Mouse (Mus musculus): Measurements from ENCODE around the gene Atxn3. TPM values are rescaled to one million over a fixed set of nuclear protein-coding genes. Genes with fewer than 3 reads are reported as not detected.
"Not testable (repeated sequence)": the region's sequence is repeated elsewhere in the genome, so short reads cannot be mapped to it uniquely, and the experiment has no call there.

The Atxn3 gene
- polyA plus RNA-seq, 1 experiment from 2014 or later: 12.8 TPM

- not testable (repeated sequence) for H3K4me2 ChIP-seq (replicated peaks); H3K9ac ChIP-seq (replicated peaks); H3K27me3 ChIP-seq; H3K9me3 ChIP-seq; H3K27ac ChIP-seq (replicated peaks); H3K4me3 ChIP-seq; ATAC-seq (replicated peaks); H3K36me3 ChIP-seq
- peaks cover 19% of the 10 kb centered on the region for H3K4me1 ChIP-seq
- over 99% methylated on average over 8 of the region's 8 CpGs for WGBS
These were observed 2.2 kb downstream of the Atxn3 start for GRCm38 (mm10) chr12:101955821-101956220.

DNA sequence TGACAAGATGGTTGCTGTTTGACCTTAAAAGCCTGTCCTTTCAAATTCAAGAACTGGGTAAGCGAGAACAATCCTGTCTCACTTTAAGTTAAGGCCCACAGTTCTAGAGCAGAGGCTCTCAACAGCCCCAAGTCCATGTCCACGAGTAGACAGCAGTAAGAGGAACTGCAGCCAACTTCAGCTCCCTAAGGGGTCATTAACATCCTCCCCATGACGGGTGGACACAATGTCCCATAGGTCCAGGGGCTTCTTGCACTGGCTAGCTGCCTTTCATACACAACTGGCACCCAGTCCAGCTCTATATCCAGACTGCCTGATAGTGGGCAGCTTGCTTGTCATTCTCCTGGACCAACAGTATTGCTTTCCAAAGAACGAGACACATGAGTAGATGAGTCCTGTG is 9.2 kb downstream of the Atxn3 start:
- 85% methylated on average over 4 of the region's 4 CpGs for WGBS
- Histone ChIP-seq H3K4me3 (no peak overlapping the region), H3K4me1 (no peaks in the 10 kb centered on the region), H3K27ac (replicated peaks) (no peak overlapping the region), H3K9ac (replicated peaks) (no peak overlapping the region), H3K27me3 (no peaks in the 10 kb centered on the region), H3K9me3 (no peaks in the 10 kb centered on the region), H3K36me3 (peaks cover 31% of the 10 kb centered on the region), H3K4me2 (replicated peaks) (no peak overlapping the region)
- no peak for ATAC-seq (replicated peaks)

- Histone ChIP-seq H3K9me3 (no peaks in the 10 kb centered on the region), H3K4me2 (replicated peaks) (no peak overlapping the region), H3K4me3 (no peak overlapping the region), H3K27me3 (no peaks in the 10 kb centered on the region), H3K4me1 (no peaks in the 10 kb centered on the region), H3K27ac (replicated peaks) (no peak overlapping the region), H3K36me3 (peaks cover 31% of the 10 kb centered on the region), H3K9ac (replicated peaks) (no peak overlapping the region)
- WGBS: 85% methylated on average over 8 of the region's 8 CpGs
- ATAC-seq (replicated peaks): no peak
These were observed 10.1 kb downstream of the Atxn3 start for GRCm38 (mm10) chr12:101947986-101948385.

DNA sequence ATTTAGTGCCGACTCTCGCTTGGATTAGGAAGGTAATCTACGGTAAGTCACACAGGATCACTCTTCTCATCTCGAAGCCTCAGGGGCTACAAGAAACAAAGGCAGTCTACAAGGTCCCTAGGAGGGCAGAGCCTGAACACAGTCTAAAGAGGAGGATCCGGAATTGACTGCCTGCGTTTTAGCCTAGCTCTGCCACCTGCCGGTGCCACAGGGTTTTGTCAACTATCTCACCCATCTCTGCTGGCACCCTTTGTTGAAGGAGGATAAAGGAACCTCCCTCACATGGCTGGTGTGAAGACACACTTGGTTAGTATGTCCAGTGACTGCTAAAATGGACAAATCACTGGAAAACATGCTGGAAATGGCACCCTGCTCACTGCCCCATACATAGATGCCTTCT is 20.5 kb downstream of the Atxn3 start:
- ATAC-seq (replicated peaks): no peak
- no peak overlapping the region for H3K27ac ChIP-seq (replicated peaks)
- no peak overlapping the region for H3K9ac ChIP-seq (replicated peaks)
- H3K27me3 ChIP-seq: no peaks in the 10 kb centered on the region
- peaks cover 67% of the 10 kb centered on the region for H3K36me3 ChIP-seq
- H3K4me1 ChIP-seq: no peaks in the 10 kb centered on the region
- 78% methylated on average over 7 of the region's 7 CpGs for WGBS
- no peak overlapping the region for H3K4me2 ChIP-seq (replicated peaks)
- H3K9me3 ChIP-seq: no peaks in the 10 kb centered on the region
- no peak overlapping the region for H3K4me3 ChIP-seq

GRCm38 (mm10) chr12:101935223-101935622 is 22.8 kb downstream of the Atxn3 start:
- WGBS: 98% methylated on average over 3 of the region's 3 CpGs
- Histone ChIP-seq H3K9ac (replicated peaks) (no peak overlapping the region), H3K4me2 (replicated peaks) (no peak overlapping the region), H3K4me3 (no peak overlapping the region), H3K4me1 (no peaks in the 10 kb centered on the region), H3K27ac (replicated peaks) (no peak overlapping the region), H3K36me3 (peaks cover 68% of the 10 kb centered on the region), H3K27me3 (no peaks in the 10 kb centered on the region), H3K9me3 (no peaks in the 10 kb centered on the region)
- ATAC-seq (replicated peaks): no peak

DNA sequence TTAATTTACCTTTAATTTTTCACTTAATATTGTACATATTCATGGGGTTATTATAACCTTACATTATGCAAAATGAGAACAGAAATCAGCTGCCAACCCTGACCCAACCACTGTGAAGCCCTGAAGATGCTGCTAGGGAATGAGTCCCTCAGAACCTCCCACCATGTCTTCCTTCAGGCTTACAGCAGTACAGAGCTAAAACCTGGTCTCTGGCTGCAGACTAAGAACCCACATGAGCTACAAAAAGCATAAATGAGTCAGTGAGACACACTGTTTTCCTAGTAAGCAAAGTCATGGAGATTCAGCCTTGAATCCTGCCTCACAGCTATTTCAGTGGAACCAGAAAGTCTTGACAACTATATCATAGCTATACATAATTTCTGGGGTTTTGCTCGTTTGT is 29.6 kb downstream of the Atxn3 start:
- no peak for ATAC-seq (replicated peaks)
- Histone ChIP-seq H3K4me2 (replicated peaks) (no peak overlapping the region), H3K4me3 (no peak overlapping the region), H3K27ac (replicated peaks) (no peak overlapping the region), H3K36me3 (peaks cover 83% of the 10 kb centered on the region), H3K4me1 (no peaks in the 10 kb centered on the region), H3K9ac (replicated peaks) (no peak overlapping the region), H3K9me3 (no peaks in the 10 kb centered on the region), H3K27me3 (no peaks in the 10 kb centered on the region)
- 94% methylated on average over 1 of the region's 1 CpGs for whole genome bisulfite sequencing

DNA sequence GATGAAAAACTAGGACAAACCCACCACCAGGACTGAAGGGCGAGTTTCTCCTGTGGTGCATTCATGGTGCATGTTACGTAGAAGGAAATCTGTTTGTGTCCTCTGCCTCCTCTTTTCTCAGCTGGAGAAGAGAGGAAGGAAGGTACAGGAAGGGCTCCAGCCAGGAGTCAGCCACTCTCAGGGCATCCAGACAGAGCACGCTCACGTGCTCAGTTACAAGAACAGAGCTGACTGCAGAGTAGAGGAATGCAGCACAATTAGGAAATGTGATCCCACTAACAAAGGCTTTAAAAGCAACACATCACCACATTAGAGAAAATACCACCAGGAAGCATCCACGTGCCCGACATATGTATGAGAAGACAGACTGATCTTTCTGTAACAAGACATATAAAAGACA is 35.7 kb downstream of the Atxn3 start:
- no peaks in the 10 kb centered on the region for H3K4me1 ChIP-seq
- no peak overlapping the region for H3K27ac ChIP-seq (replicated peaks)
- ATAC-seq (replicated peaks): no peak
- no peaks in the 10 kb centered on the region for H3K9me3 ChIP-seq
- H3K36me3 ChIP-seq: peaks cover 51% of the 10 kb centered on the region
- no peak overlapping the region for H3K9ac ChIP-seq (replicated peaks)
- no peak overlapping the region for H3K4me3 ChIP-seq
- no peak overlapping the region for H3K4me2 ChIP-seq (replicated peaks)
- no peaks in the 10 kb centered on the region for H3K27me3 ChIP-seq
- WGBS: 87% methylated on average over 6 of the region's 6 CpGs

DNA sequence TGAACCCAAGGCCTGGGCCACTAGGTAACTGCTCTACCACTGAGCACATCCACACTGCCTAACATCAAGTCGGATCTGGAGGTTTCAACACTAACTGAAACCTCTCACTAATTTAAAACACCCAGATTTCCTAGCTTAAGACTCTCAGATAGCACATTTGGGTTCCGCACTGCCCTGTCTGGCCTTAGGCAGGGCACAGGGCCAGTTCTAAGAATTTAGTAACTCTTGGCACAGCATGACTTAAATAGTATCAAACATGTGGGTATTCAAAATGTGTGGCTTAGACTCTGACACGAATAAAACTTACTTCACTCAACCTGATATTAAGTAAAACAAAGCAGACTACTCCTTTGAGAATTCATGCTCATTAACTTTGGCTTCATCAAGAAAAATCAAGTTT is 38.2 kb downstream of the Atxn3 start:
- Histone ChIP-seq H3K9me3 (no peaks in the 10 kb centered on the region), H3K27me3 (no peaks in the 10 kb centered on the region), H3K9ac (replicated peaks) (no peak overlapping the region), H3K4me1 (no peaks in the 10 kb centered on the region), H3K36me3 (peaks cover 29% of the 10 kb centered on the region), H3K4me3 (no peak overlapping the region), H3K27ac (replicated peaks) (no peak overlapping the region), H3K4me2 (replicated peaks) (no peak overlapping the region)
- 85% methylated on average over 3 of the region's 3 CpGs for WGBS
- no peak for ATAC-seq (replicated peaks)

GRCm38 (mm10) chr12:101917165-101917564 is 40.9 kb downstream of the Atxn3 start:
- Histone ChIP-seq H3K4me1 (peaks cover 7% of the 10 kb centered on the region), H3K27ac (replicated peaks) (no peak overlapping the region), H3K9me3 (no peaks in the 10 kb centered on the region), H3K27me3 (no peaks in the 10 kb centered on the region), H3K4me3 (no peak overlapping the region), H3K9ac (replicated peaks) (no peak overlapping the region), H3K4me2 (replicated peaks) (no peak overlapping the region), H3K36me3 (peaks cover 3% of the 10 kb centered on the region)
- no peak for ATAC-seq (replicated peaks)

GRCm38 (mm10) chr12:101912626-101913490 is 45.2 kb downstream of the Atxn3 start, which contains the start of gene Trip11:
TSS of gene Trip11 (minus strand) at chr12:101913267.
- Histone ChIP-seq H3K27me3 (no peaks in the 10 kb centered on the region), H3K9ac (replicated peaks) (peak within 1 kb of the TSS; percentile 83), H3K9me3 (no peaks in the 10 kb centered on the region), H3K4me2 (replicated peaks) (peak within 1 kb of the TSS; percentile 77), H3K27ac (replicated peaks) (peak within 1 kb of the TSS; percentile 77), H3K4me3 (peak within 1 kb of the TSS; percentile 68), H3K4me1 (peaks cover 23% of the 10 kb centered on the region), H3K36me3 (peaks cover 7% of the 10 kb centered on the region; the same call in 1 of the 2 replicates)
- peak; percentile 97 for ATAC-seq (replicated peaks)
- WGBS: under 1% methylated on average over 69 of the region's 69 CpGs

- H3K4me3 ChIP-seq: 0 out of 2 replicates have a peak overlapping the region, but pooled peaks have one; percentile 68
These were observed 46.7 kb downstream of the Atxn3 start for GRCm38 (mm10) chr12:101911346-101911745.

DNA sequence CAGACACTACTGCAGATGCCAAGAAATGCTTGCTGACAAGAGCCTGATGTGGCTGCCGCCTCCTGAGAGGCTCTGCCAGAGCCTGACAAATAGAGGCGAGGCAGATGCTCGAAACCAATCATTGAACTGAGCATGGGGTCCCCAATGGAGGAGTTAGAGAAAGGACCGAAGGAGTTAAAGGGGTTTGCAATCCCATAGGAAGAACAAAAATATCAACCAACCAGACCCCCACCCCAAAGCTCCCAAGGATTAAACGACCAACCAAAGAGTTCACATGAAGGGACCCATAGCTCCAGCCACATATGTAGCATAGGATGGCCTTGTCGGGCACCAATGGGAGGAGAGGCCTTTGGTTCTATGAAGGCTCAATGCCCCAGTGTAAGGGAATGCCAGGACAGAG is 47.7 kb downstream of the Atxn3 start:
- whole genome bisulfite sequencing: 92% methylated on average over 6 of the region's 6 CpGs
- H3K4me3 ChIP-seq: no peak overlapping the region
- no peak for ATAC-seq (replicated peaks)
- H3K9me3 ChIP-seq: no peaks in the 10 kb centered on the region
- peaks cover 23% of the 10 kb centered on the region for H3K4me1 ChIP-seq
- no peak overlapping the region for H3K4me2 ChIP-seq (replicated peaks)
- no peak overlapping the region for H3K27ac ChIP-seq (replicated peaks)
- peaks cover 7% of the 10 kb centered on the region; the same call in 1 of the 2 replicates for H3K36me3 ChIP-seq
- no peaks in the 10 kb centered on the region for H3K27me3 ChIP-seq
- no peak overlapping the region for H3K9ac ChIP-seq (replicated peaks)

More at GRCm38 (mm10) chr12:101911346-101911745, 46.7 kb downstream of the Atxn3 start:
- no peak overlapping the region for H3K27ac ChIP-seq (replicated peaks)
- peaks cover 23% of the 10 kb centered on the region for H3K4me1 ChIP-seq
- no peak overlapping the region for H3K9ac ChIP-seq (replicated peaks)
- no peak for ATAC-seq (replicated peaks)
- H3K9me3 ChIP-seq: no peaks in the 10 kb centered on the region
- no peaks in the 10 kb centered on the region for H3K27me3 ChIP-seq
- peaks cover 7% of the 10 kb centered on the region; the same call in 1 of the 2 replicates for H3K36me3 ChIP-seq
- peak overlapping the region; percentile 77 for H3K4me2 ChIP-seq (replicated peaks)
- WGBS: 84% methylated on average over 3 of the region's 3 CpGs
